Mouse (Mus musculus) bone marrow macrophage, adult 2 months (primary cell): Measurements from ENCODE around the gene Eif2b4.

ENCODE experiments used
- CTCF ChIP-seq: IDR thresholded peaks from 2 replicates; pipeline ENCODE4 v1.5.1; 2012; ENCODE audit warnings: low read depth, mild to moderate bottlenecking, low read length, moderate library complexity
- POLR2A ChIP-seq: IDR thresholded peaks from 2 replicates; pipeline ENCODE4 v1.6.1; 2012; ENCODE audit warnings: mild to moderate bottlenecking, low read depth, low read length, borderline replicate concordance

GRCm38 (mm10) chr5:31194486-31195485 lies 1.6 kb upstream of the Eif2b4 start:
- TF ChIP-seq POLR2A: no peak
- no peak for TF ChIP-seq CTCF
